Mouse (Mus musculus) common myeloid progenitor, adult 5-6 weeks (primary cell): ENCODE results near the gene Erc2. TPM values are rescaled to one million over a fixed set of nuclear protein-coding genes. Genes with fewer than 3 reads are reported as not detected.

Source experiments
- ATAC-seq: replicated peaks from 2 replicates; pipeline ENCODE4 v1.8.0; 2016; ENCODE audit warnings: low read depth, mild to moderate bottlenecking, moderate TSS enrichment, inconsistent platforms; ENCODE audit not compliant: poor library complexity, severe bottlenecking
- total RNA-seq: library from RNA; stranded (forward); fragments of 200-1000, 187-1606 nt; gene quantifications from 2 replicates; pipeline ENCODE4 v1.2.3, GENCODE M21; 2017

Erc2 gene
- total RNA-seq, 1 experiment from 2014 or later: not detected

GRCm38 (mm10) chr14:27661466-27661865, 39.2 kb downstream of the Erc2 start:
- ATAC-seq: no peak

GRCm38 (mm10) chr14:27662251-27662650, 40.0 kb downstream of the Erc2 start:
- ATAC-seq: no peak

- ATAC-seq: no peak
Observed at GRCm38 (mm10) chr14:27667016-27667852, 45.0 kb downstream of the Erc2 start.

GRCm38 (mm10) chr14:27668151-27668550, 45.9 kb downstream of the Erc2 start:
- no peak for ATAC-seq

GRCm38 (mm10) chr14:27669939-27670338, 47.7 kb downstream of the Erc2 start:
- no peak for ATAC-seq

- ATAC-seq: no peak
Observed at GRCm38 (mm10) chr14:27672761-27673160, 50.5 kb downstream of the Erc2 start.

- ATAC-seq: no peak
Observed at GRCm38 (mm10) chr14:27674096-27674495, 51.9 kb downstream of the Erc2 start.

GRCm38 (mm10) chr14:27674561-27674960, 52.3 kb downstream of the Erc2 start:
- no peak for ATAC-seq

GRCm38 (mm10) chr14:27675071-27675470, 52.8 kb downstream of the Erc2 start:
- ATAC-seq: no peak

GRCm38 (mm10) chr14:27682368-27683052, 60.3 kb downstream of the Erc2 start:
- ATAC-seq: no peak

- no peak for ATAC-seq
Observed at GRCm38 (mm10) chr14:27695781-27696180, 73.6 kb downstream of the Erc2 start.

- ATAC-seq: no peak
Observed at GRCm38 (mm10) chr14:27717364-27717763, 95.1 kb downstream of the Erc2 start.

GRCm38 (mm10) chr14:27719601-27720000, 97.4 kb downstream of the Erc2 start:
- no peak for ATAC-seq

- ATAC-seq: no peak
Observed at GRCm38 (mm10) chr14:27720944-27721343, 98.7 kb downstream of the Erc2 start.

GRCm38 (mm10) chr14:27721759-27722158, 99.5 kb downstream of the Erc2 start:
- no peak for ATAC-seq

GRCm38 (mm10) chr14:27727541-27727940, 105.3 kb downstream of the Erc2 start:
- no peak for ATAC-seq

- ATAC-seq: no peak
Observed at GRCm38 (mm10) chr14:27731086-27731485, 108.9 kb downstream of the Erc2 start.

- ATAC-seq: no peak
Observed at GRCm38 (mm10) chr14:27739436-27739835, 117.2 kb downstream of the Erc2 start.

- 0 out of 2 replicates have a peak, but pooled peaks have one; percentile 45 for ATAC-seq
Observed at GRCm38 (mm10) chr14:27741248-27741916, 119.2 kb downstream of the Erc2 start.

- no peak for ATAC-seq
Observed at GRCm38 (mm10) chr14:27754340-27754739, 132.1 kb downstream of the Erc2 start.

- no peak for ATAC-seq
Observed at GRCm38 (mm10) chr14:27756901-27757300, 134.7 kb downstream of the Erc2 start.
